Mouse (Mus musculus): ENCODE results near the gene Slc44a3.

- no peak for TF ChIP-seq CTCF (IDR thresholded peaks at IDR 0.05; ENCODE audit: insufficient read depth, low read length)
- TF ChIP-seq POLR2A (IDR thresholded peaks at IDR 0.05; ENCODE audit: borderline replicate concordance, extremely low read depth, low read depth, low read length) = no peak
Observed at GRCm38 (mm10) chr3:121443861-121444271, 88.3 kb downstream of the Slc44a3 start.

All from lung, adult 2 months (tissue).